Mouse (Mus musculus) midbrain, postnatal 0 days (tissue): ENCODE results near the gene Ap1s1. TPM values are rescaled to one million over a fixed set of nuclear protein-coding genes. Genes with fewer than 3 reads are reported as not detected.
A peak's percentile ranks its signal among the peaks of the same experiment; 100 is the strongest.

Source experiments
- ATAC-seq: fragments of 200-750 bp; cut with Nextera tagmentation; 2 replicates; pipeline ENCODE4 v1.8.0; 2017; ENCODE audit warnings: moderate number of reproducible peaks, mild to moderate bottlenecking, moderate TSS enrichment, moderate library complexity; ENCODE audit not compliant: low FRiP score
- DNase-seq: peaks from one replicate; pipeline ENCODE4 v3.0.0-alpha.2; 2015; ENCODE audit warnings: low spot score
- H3K27ac ChIP-seq: fragments of 300-500 bp; sonication (generic); 2 replicates; pipeline ENCODE4 v1.5.1; 2014; ENCODE audit warnings: low read depth, mild to moderate bottlenecking, low read length, mixed read lengths
- H3K27me3 ChIP-seq: fragments of 300-500 bp; sonication (generic); 2 replicates; pipeline ENCODE4 v1.6.1; 2014; ENCODE audit warnings: low read length, control low read depth, mixed read lengths; ENCODE audit not compliant: insufficient read depth
- H3K36me3 ChIP-seq: fragments of 300-500 bp; sonication (generic); 2 replicates; pipeline ENCODE4 v1.6.1; 2014; ENCODE audit warnings: low read length, control low read depth, mixed read lengths; ENCODE audit not compliant: insufficient read depth
- H3K4me1 ChIP-seq: fragments of 300-500 bp; sonication (generic); 2 replicates; pipeline ENCODE4 v1.6.1; 2014; ENCODE audit warnings: mild to moderate bottlenecking, control low read depth, antibody characterized with exemption, low read length, mixed read lengths; ENCODE audit not compliant: insufficient read depth
- H3K4me2 ChIP-seq: fragments of 300-500 bp; sonication (generic); 2 replicates; pipeline ENCODE4 v1.6.1; 2014; ENCODE audit warnings: low read depth, mild to moderate bottlenecking, low read length, mixed read lengths; ENCODE audit not compliant: poor library complexity, severe bottlenecking
- H3K4me3 ChIP-seq: fragments of 300-500 bp; sonication (generic); 2 replicates; pipeline ENCODE4 v1.5.1; 2014; ENCODE audit warnings: low read depth, mild to moderate bottlenecking, low read length, moderate library complexity
- H3K9ac ChIP-seq: fragments of 300-500 bp; sonication (generic); replicated peaks from 2 replicates; pipeline ENCODE4 v1.6.1; 2014; ENCODE audit warnings: mild to moderate bottlenecking, low read length, moderate library complexity, mixed read lengths; ENCODE audit not compliant: poor library complexity, severe bottlenecking
- H3K9me3 ChIP-seq: fragments of 300-500 bp; sonication (generic); 2 replicates; pipeline ENCODE4 v1.6.1; 2016; ENCODE audit warnings: low read length, control low read depth
- CTCF ChIP-seq: IDR thresholded peaks from 2 replicates; pipeline ENCODE4 v1.5.1; 2016; ENCODE audit warnings: antibody characterized with exemption, mild to moderate bottlenecking
- WGBS: fragments of 180-500 bp; shearing (Covaris S2); extraction: QIAGEN DNeasy Blood & Tissue Kit; methylation state at CpG from one replicate; pipeline ENCODE4 v1.1.7; 2014; 5-methylcytosine and 5-hydroxymethylcytosine counted together
- microRNA counts: library from miRNA; unstranded; fragments of <30 nt; microRNA quantifications from one replicate; lab custom pipeline; 2015
- microRNA-seq: library from miRNA; unstranded; fragments of <30 nt; microRNA quantifications from one replicate; pipeline ENCODE4, GENCODE M21; 2016; ENCODE audit warnings: borderline number of aligned reads
- polyA plus RNA-seq: library from polyadenylated mRNA; unstranded; fragments of >200 nt; fragmentation: Nextera tagmentation; extraction: Ambion mirVana; gene quantifications from 2 replicates; pipeline ENCODE4 v1.2.1, GENCODE M21; 2015
- total RNA-seq: library from RNA; depleted of rRNA; stranded (reverse); fragments of >200 nt; gene quantifications from 2 replicates; pipeline ENCODE4 v1.2.3, GENCODE M21; 2014; rRNA removed

The Ap1s1 gene
- total and polyA plus RNA-seq, 2 experiments from 2014 or later: 144 to 308 TPM

- 66% methylated on average over 7 of the region's 7 CpGs for WGBS
- Histone ChIP-seq H3K4me3 (peak overlapping the region; percentile 88), H3K4me2 (peak overlapping the region; percentile 85), H3K27ac (0 out of 2 replicates have a peak overlapping the region, but pooled peaks have one; percentile 92), H3K27me3 (no peaks in the 10 kb centered on the region), H3K9me3 (no peaks in the 10 kb centered on the region), H3K36me3 (peaks cover 50% of the 10 kb centered on the region), H3K9ac (peak overlapping the region; percentile 99; the same call in 1 of the 2 replicates), H3K4me1 (peaks cover 10% of the 10 kb centered on the region; the same call in 1 of the 2 replicates)
- TF ChIP-seq CTCF: no peak
- ATAC-seq (no peak), DNase-seq (no peak)
Measured at GRCm38 (mm10) chr5:136988420-136988819, 57.5 kb downstream of the Ap1s1 start.

- no peak for ATAC-seq
- TF ChIP-seq CTCF: no peak
- Histone ChIP-seq H3K9me3 (no peaks in the 10 kb centered on the region), H3K4me1 (peaks cover 10% of the 10 kb centered on the region; the same call in 1 of the 2 replicates), H3K27ac (peak within 1 kb of the TSS; percentile 92), H3K27me3 (no peaks in the 10 kb centered on the region), H3K9ac (peak within 1 kb of the TSS; percentile 99), H3K4me2 (peak within 1 kb of the TSS; percentile 85), H3K36me3 (peaks cover 47% of the 10 kb centered on the region), H3K4me3 (peak within 1 kb of the TSS; percentile 88)
- DNase-seq: peak; percentile 26
- WGBS: 4% methylated on average over 12 of the region's 12 CpGs
Measured at GRCm38 (mm10) chr5:136987934-136988271, 58.0 kb downstream of the Ap1s1 start, which contains the start of gene Znhit1. Gene Znhit1, minus strand, starts transcription at chr5:136988021.

GRCm38 (mm10) chr5:136987138-136987933 lies 58.6 kb downstream of the Ap1s1 start:
- Histone ChIP-seq H3K27me3 (no peaks in the 10 kb centered on the region), H3K9me3 (no peaks in the 10 kb centered on the region), H3K27ac (peak overlapping the region; percentile 92), H3K36me3 (peaks cover 46% of the 10 kb centered on the region), H3K9ac (peak overlapping the region; percentile 99), H3K4me3 (peak overlapping the region; percentile 88), H3K4me1 (peaks cover 10% of the 10 kb centered on the region; the same call in 1 of the 2 replicates), H3K4me2 (peak overlapping the region; percentile 85)
- WGBS: under 1% methylated on average over 66 of the region's 67 CpGs
- no peak for TF ChIP-seq CTCF
- ATAC-seq (peak; percentile 51), DNase-seq (peak; percentile 64)

- TF ChIP-seq CTCF: no peak; the same call in 1 of the 2 replicates
- Histone ChIP-seq H3K9ac (peak within 1 kb of the TSS; percentile 99), H3K27ac (peak within 1 kb of the TSS; percentile 92), H3K4me3 (peak within 1 kb of the TSS; percentile 88), H3K9me3 (no peaks in the 10 kb centered on the region), H3K4me1 (peaks cover 10% of the 10 kb centered on the region; the same call in 1 of the 2 replicates), H3K27me3 (no peaks in the 10 kb centered on the region), H3K4me2 (peak within 1 kb of the TSS; percentile 85), H3K36me3 (peaks cover 40% of the 10 kb centered on the region)
- peak; percentile 93 for ATAC-seq
- WGBS: under 1% methylated on average over 26 of the region's 26 CpGs
- peak; percentile 100 for DNase-seq
Measured at GRCm38 (mm10) chr5:136986695-136987137, 59.2 kb downstream of the Ap1s1 start, which contains the start of gene Plod3. Gene Plod3, plus strand, starts transcription at chr5:136987019.

MicroRNAs within 50 kb of the gene (microRNA counts, 519-probe panel; counts per million panel counts)
- 528 counts per million, percentile 58 among the panel's probes with 10 or more counts for microRNA mmu-miR-702 (lab: Ali Mortazavi, UCI)

Small RNAs within 50 kb of the gene (microRNA-seq; reads per million reads assigned to microRNA genes)
- gene Mir702: 66.7 reads per million, percentile 40 among the genes with 10 or more reads in this experiment

Other genes starting within 250 kb of the Ap1s1 start
- 61.9 and 65.1 TPM in 2 replicates for gene Col26a1, start 162.9 kb downstream of the Ap1s1 start, total RNA-seq
- gene Col26a1, start 162.9 kb downstream of the Ap1s1 start, polyA plus RNA-seq: 35.5 and 35.7 TPM in 2 replicates
- 33.5 and 42.3 TPM in 2 replicates for gene Ift22, start 138.0 kb downstream of the Ap1s1 start, total RNA-seq
- gene Ift22, start 138.0 kb downstream of the Ap1s1 start, polyA plus RNA-seq: 122 and 137 TPM in 2 replicates
- 217 and 246 TPM in 2 replicates for gene Fis1, start 92.9 kb downstream of the Ap1s1 start, total RNA-seq
- gene Fis1, start 92.9 kb downstream of the Ap1s1 start, polyA plus RNA-seq: 391 and 425 TPM in 2 replicates
- 0.38 and 0.52 TPM in 2 replicates for gene Cldn15, start 79.5 kb downstream of the Ap1s1 start, total RNA-seq
- 0.07 and 0.32 TPM in 2 replicates for gene Cldn15, start 79.5 kb downstream of the Ap1s1 start, polyA plus RNA-seq
- gene Plod3, start 59.1 kb downstream of the Ap1s1 start, total RNA-seq: 44.5 and 68.1 TPM in 2 replicates
- gene Plod3, start 59.1 kb downstream of the Ap1s1 start, polyA plus RNA-seq: 26.7 and 29.3 TPM in 2 replicates
- gene Znhit1, start 58.1 kb downstream of the Ap1s1 start, total RNA-seq: 85.4 and 100 TPM in 2 replicates
- 153 and 176 TPM in 2 replicates for gene Znhit1, start 58.1 kb downstream of the Ap1s1 start, polyA plus RNA-seq
- gene Vgf, start 19.7 kb downstream of the Ap1s1 start, total RNA-seq: 103 and 154 TPM in 2 replicates
- 46.8 and 49.1 TPM in 2 replicates for gene Vgf, start 19.7 kb downstream of the Ap1s1 start, polyA plus RNA-seq
- gene Serpine1, start 26.1 kb upstream of the Ap1s1 start, total RNA-seq: 3.3 and 3.7 TPM in 2 replicates
- gene Serpine1, start 26.1 kb upstream of the Ap1s1 start, polyA plus RNA-seq: 0.06 and 0.30 TPM in 2 replicates
- 3.7 and 5.4 TPM in 2 replicates for gene Trim56, start 70.1 kb upstream of the Ap1s1 start, total RNA-seq
- gene Trim56, start 70.1 kb upstream of the Ap1s1 start, polyA plus RNA-seq: 1.2 and 1.4 TPM in 2 replicates
- gene Muc3, start 103.2 kb upstream of the Ap1s1 start, total RNA-seq: not detected in 2 replicates
- not detected in 2 replicates for gene Muc3, start 103.2 kb upstream of the Ap1s1 start, polyA plus RNA-seq
- 0.90 TPM in 1 of 2 replicates, not detected in the other for gene Muc3a, start 166.3 kb upstream of the Ap1s1 start, total RNA-seq
- 0.45 and 0.68 TPM in 2 replicates for gene Muc3a, start 166.3 kb upstream of the Ap1s1 start, polyA plus RNA-seq
- gene Ache, start 241.4 kb upstream of the Ap1s1 start, total RNA-seq: 168 and 174 TPM in 2 replicates
- 132 and 148 TPM in 2 replicates for gene Ache, start 241.4 kb upstream of the Ap1s1 start, polyA plus RNA-seq
- gene Ufsp1, start 248.5 kb upstream of the Ap1s1 start, total RNA-seq: 24.5 and 29.3 TPM in 2 replicates
- gene Ufsp1, start 248.5 kb upstream of the Ap1s1 start, polyA plus RNA-seq: 35.0 and 41.2 TPM in 2 replicates